Mouse (Mus musculus): ENCODE measurements at regions not wholly inside any gene's neighbourhood (a gene's known extent, or its start where the extent isn't known, plus 50 kb on each side); places are given as distances from the start of the nearest gene placed in this dataset.

DNA sequence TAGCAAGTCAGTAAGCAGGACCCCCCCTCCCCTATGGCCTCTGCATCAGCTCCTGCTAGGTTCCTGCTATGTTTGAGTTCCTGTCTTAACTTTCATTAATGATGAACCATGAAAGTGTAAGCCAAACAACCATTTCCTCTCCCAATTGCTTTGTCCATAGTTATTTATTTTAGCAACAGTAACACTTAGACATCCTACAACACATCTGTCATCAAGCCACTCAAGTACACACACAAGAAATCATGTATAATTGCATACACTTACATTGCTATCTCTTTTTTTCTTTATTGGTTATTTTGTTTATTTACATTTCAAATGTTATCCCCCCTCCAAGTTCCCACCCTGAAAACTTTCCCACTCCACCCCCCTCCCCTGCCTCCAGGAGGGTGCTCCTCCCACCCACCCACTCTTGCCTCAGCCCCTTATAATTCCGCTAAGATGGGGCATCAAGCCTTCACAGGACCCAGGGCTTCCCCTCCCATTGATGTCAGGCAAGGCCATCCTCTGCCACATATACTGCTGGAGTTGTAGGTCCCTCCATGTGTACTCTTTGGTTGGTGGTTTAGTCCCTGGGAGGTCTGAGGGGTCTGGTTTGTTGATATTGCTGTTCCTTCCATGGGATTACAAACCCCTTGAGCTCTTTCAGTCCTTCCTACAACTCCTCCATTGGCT is 310.9 kb upstream of the Ccnh start:
- H3K79me2 ChIP-seq (replicated peaks; ENCODE audit: control insufficient read depth, extremely low read depth, insufficient read depth, poor library complexity, severe bottlenecking), result no peaks in the 10 kb centered on the region
- no peak overlapping the region for H3K4me3 ChIP-seq (replicated peaks in 1 of 3; ENCODE audit: low read depth in 2 of 3, low read length in 2 of 3, poor library complexity in 1 of 3)
- H3K9me3 ChIP-seq (replicated peaks; ENCODE audit: low read length), result no peaks in the 10 kb centered on the region
- no peak for DNase-seq (ENCODE audit: extremely low read depth)
- TF ChIP-seq NRF1 (IDR thresholded peaks at IDR 0.05; ENCODE audit: low read depth, low read length), result no peak
- TF ChIP-seq UBTF (IDR thresholded peaks at IDR 0.05; ENCODE audit: low read depth, low read length), result no peak
- TF ChIP-seq MEF2A (IDR thresholded peaks at IDR 0.05; ENCODE audit: borderline replicate concordance, low read depth, low read length), result no peak
- TF ChIP-seq RCOR1 (conservative IDR thresholded peaks at IDR 0.05; ENCODE audit: low read depth, low read length), result no peak
- no peak for TF ChIP-seq POLR2A (IDR thresholded peaks at IDR 0.05; ENCODE audit: low read depth, low read length)
- TF ChIP-seq JUN (IDR thresholded peaks at IDR 0.05; ENCODE audit: insufficient read depth, low read depth, low read length), result no peak
- TF ChIP-seq MXI1 (IDR thresholded peaks at IDR 0.05; ENCODE audit: low read depth, low read length), result no peak
- TF ChIP-seq CTCF (conservative IDR thresholded peaks at IDR 0.05 in 1 of 2, IDR thresholded peaks at IDR 0.05 in 1 of 2; ENCODE audit: low read depth in 2 of 2, low read length in 2 of 2), result no peak
- no peak for TF ChIP-seq JUND (conservative IDR thresholded peaks at IDR 0.05; ENCODE audit: low read depth, low read length)
- H3K27me3 ChIP-seq (replicated peaks), result no peaks in the 10 kb centered on the region
- no peaks in the 10 kb centered on the region for H3K36me3 ChIP-seq (replicated peaks in 1 of 2; ENCODE audit: control insufficient read depth in 1 of 2, insufficient read depth in 1 of 2, low read length in 1 of 2)
- H3K27ac ChIP-seq (ENCODE audit: insufficient read depth, low read depth), result no peak overlapping the region
- H3K4me1 ChIP-seq (ENCODE audit: control insufficient read depth in 1 of 2, insufficient read depth in 2 of 2), result no peaks in the 10 kb centered on the region
- in situ Hi-C loops (cut with MboI; ENCODE audit: low pct_ligation_motif_present, low pct_unique_long_range_greater_than_20kb, low sequenced_read_pairs), result no loop called here
- dilution Hi-C loops (cut with MboI; ENCODE audit: extremely low pct_ligation_motif_present, extremely low pct_unique_long_range_greater_than_20kb, low sequenced_read_pairs), result no loop called here
- no peak overlapping the region for H3K4me2 ChIP-seq (ENCODE audit: insufficient read depth, low read depth, poor library complexity, severe bottlenecking)
- H3K9ac ChIP-seq (ENCODE audit: insufficient read depth, low read depth), result no peak overlapping the region

DNA sequence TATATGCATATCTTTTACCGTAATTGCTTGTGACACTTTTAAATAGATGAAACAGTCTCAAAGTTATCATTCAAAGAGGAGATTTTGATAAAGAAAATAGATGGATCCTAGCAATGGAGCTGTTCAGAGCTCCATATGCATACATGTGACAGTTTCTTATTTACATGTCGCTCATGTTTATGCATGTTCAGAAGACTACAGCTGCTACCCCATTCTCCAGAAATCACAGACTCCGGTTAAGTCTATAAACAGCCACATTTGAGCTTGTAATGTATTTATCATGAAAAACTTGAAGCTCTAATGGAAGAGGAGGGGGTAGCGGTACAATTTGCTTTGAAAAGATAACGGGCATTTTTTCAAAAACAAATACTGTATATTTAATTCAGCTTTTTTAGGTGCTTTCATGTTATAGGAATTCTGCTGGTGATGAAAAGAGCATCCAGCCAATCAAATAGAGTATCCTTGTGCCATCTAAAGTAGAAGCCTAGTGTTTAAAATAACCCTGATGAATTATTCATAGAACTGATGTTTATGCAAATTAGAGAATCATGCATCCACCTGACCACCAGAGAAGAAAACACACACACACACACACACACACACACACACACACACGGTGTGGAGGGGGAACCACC is 283.7 kb upstream of the Ccnh start:
- dilution Hi-C loops (cut with MboI; ENCODE audit: extremely low pct_ligation_motif_present, extremely low pct_unique_long_range_greater_than_20kb, low sequenced_read_pairs), result no loop called here
- in situ Hi-C loops (cut with MboI; ENCODE audit: low pct_ligation_motif_present, low pct_unique_long_range_greater_than_20kb, low sequenced_read_pairs), result no loop called here
- no peaks in the 10 kb centered on the region for H3K79me2 ChIP-seq (replicated peaks; ENCODE audit: control insufficient read depth, extremely low read depth, insufficient read depth, poor library complexity, severe bottlenecking)
- H3K4me1 ChIP-seq (ENCODE audit: control insufficient read depth in 1 of 2, insufficient read depth in 2 of 2), result no peaks in the 10 kb centered on the region
- no peak overlapping the region for H3K4me3 ChIP-seq (replicated peaks in 1 of 3; ENCODE audit: low read depth in 2 of 3, low read length in 2 of 3, poor library complexity in 1 of 3)
- no peak for TF ChIP-seq MAX (IDR thresholded peaks at IDR 0.05; ENCODE audit: low read length)
- no peak for TF ChIP-seq HCFC1 (IDR thresholded peaks at IDR 0.05; ENCODE audit: low read depth, low read length)
- no peak for TF ChIP-seq RCOR1 (conservative IDR thresholded peaks at IDR 0.05; ENCODE audit: low read depth, low read length)
- TF ChIP-seq NELFE (IDR thresholded peaks at IDR 0.05; ENCODE audit: low read depth, low read length), result no peak
- no peak for TF ChIP-seq CTCF (conservative IDR thresholded peaks at IDR 0.05 in 1 of 2, IDR thresholded peaks at IDR 0.05 in 1 of 2; ENCODE audit: low read depth in 2 of 2, low read length in 2 of 2)
- TF ChIP-seq JUN (IDR thresholded peaks at IDR 0.05; ENCODE audit: insufficient read depth, low read depth, low read length), result no peak
- no peak for TF ChIP-seq RAD21 (IDR thresholded peaks at IDR 0.05; ENCODE audit: low read depth, low read length)
- no peak for TF ChIP-seq ELF1 (IDR thresholded peaks at IDR 0.05; ENCODE audit: low read depth, low read length)
- no peaks in the 10 kb centered on the region for H3K27me3 ChIP-seq (replicated peaks)
- no peak overlapping the region for H3K4me2 ChIP-seq (ENCODE audit: insufficient read depth, low read depth, poor library complexity, severe bottlenecking)
- no peak overlapping the region for H3K9ac ChIP-seq (ENCODE audit: insufficient read depth, low read depth)
- no peaks in the 10 kb centered on the region for H3K9me3 ChIP-seq (replicated peaks; ENCODE audit: low read length)
- no peaks in the 10 kb centered on the region for H3K36me3 ChIP-seq (replicated peaks in 1 of 2; ENCODE audit: control insufficient read depth in 1 of 2, insufficient read depth in 1 of 2, low read length in 1 of 2)
- no peak for DNase-seq (ENCODE audit: extremely low read depth)
- no peak overlapping the region for H3K27ac ChIP-seq (ENCODE audit: insufficient read depth, low read depth)

All from CH12.LX (cell line).